Mouse (Mus musculus): ENCODE measurements around the gene Npepl1.

Npepl1 gene

GRCm38 (mm10) chr2:174110783-174111549 lies 817 bp downstream of the Npepl1 start:
- DNase-seq = no peak

GRCm38 (mm10) chr2:174112931-174113330 lies 2.8 kb downstream of the Npepl1 start:
- no peak for DNase-seq

DNA sequence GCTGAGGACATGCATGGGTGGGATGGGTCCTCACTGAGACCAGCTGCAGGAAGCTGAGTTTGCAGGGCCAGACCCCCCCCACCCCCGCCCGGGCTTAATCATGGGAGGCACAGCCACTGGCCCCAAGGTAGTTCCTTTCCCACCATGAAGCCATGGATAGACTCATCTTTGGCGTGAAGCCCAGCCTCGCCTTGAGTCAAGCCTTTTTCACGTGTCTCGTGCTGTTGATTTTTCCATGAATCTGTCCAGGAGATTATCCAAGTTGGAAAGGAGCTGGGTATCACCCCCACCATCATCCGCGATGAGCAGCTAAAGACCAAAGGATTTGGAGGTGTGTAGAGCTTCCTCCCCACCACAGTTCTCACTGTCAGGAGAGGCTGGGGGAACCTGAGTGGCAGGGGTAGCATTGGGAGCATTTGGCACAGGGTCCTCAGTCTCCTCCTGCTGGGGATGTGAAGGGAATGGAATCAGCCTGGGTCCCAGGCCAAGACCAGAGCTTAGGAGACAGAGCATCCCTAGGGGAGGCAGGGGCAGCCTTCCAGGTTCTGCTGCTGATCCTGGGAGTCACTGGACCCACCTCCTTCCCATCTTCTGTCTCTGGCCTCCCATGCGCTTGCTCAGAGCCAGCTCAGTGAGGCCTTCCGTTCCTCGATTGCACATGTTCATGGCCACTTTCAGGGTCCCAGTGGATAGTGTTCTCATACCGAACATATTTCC lies 4.2 kb downstream of the Npepl1 start:
- no peak for DNase-seq

DNA sequence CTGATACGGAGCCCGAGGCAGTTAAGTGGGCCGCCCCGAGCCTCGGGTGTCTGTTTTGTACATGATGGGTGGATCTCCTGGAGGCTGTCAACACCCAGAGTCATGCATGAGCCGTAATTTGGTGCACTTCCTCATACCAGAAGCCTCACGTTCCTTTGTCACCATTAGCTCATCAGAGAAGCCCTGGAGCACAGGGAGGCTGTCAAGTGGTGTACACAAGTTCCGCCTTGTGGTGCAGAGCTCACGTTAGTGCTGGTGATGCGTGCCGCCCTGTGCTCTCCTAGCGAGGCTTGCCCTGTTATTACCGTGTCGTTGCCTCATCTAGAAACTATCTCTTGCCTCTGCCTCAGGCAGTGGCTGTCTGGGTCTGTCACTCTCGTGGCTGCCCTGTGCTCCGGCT lies 6.8 kb downstream of the Npepl1 start:
- DNase-seq = no peak

DNA sequence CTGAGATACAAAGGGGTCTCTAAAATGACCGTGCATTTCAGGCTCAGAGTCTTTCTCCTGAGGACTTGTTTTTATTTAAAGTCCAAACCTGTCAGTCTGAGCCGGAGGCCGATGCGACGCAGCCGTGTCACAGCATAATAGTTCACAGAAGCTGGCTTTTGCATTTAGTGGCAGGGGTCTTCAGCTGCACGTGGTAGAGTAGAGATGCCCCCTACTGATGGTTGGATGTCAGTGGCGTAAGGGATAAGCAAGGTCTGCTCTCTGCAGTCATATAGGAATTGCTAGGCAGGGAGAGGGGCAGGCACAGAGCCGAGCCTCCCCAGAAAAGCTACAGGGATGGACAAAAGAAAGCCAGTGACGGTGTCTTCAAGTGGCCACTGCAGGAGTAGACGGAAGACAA lies 8.0 kb downstream of the Npepl1 start:
- no peak for DNase-seq

DNA sequence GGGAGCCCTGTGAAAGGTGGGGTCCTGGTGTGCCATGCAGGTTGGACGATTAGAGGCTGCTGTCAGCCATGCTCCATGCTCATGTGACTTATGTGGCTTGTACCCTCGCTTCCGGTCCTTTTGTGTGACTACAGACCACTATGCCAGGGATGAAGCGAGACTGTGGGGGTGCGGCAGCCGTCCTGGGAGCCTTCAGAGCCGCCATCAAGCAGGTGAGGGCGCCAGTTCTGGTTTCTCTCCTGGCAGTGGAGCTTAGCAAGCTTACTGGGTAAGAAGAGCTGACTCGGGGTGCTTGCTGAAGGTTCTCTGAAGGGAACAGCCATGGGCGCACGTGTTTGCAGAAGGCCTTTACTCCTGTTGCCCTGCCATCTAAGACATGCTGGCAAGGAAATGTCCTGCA lies 9.1 kb downstream of the Npepl1 start:
- DNase-seq = no peak

DNA sequence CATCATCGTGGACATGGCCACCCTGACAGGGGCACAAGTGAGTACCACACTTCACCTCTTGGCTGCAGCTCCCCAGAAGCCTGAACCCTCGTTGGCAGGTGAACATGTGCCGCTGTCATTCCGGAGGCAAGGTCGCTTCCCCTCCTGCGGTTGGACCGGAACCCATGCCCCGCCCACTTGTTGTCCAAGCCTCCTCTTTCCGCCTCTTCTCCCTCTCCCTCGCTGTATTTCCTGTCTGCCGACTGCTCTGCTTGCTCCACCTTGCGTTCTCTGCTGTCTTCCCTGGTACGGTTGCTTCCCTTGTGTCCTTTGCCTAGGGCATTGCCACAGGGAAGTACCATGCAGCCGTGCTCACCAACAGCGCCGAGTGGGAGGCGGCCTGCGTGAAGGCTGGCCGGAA lies 10.5 kb downstream of the Npepl1 start:
- no peak for DNase-seq

GRCm38 (mm10) chr2:174121411-174121947 lies 11.3 kb downstream of the Npepl1 start:
- no peak for DNase-seq

- DNase-seq = no peak
These were observed 12.2 kb downstream of the Npepl1 start for GRCm38 (mm10) chr2:174122331-174122730.

- DNase-seq = no peak
These were observed 13.6 kb downstream of the Npepl1 start for GRCm38 (mm10) chr2:174123731-174124130.

DNA sequence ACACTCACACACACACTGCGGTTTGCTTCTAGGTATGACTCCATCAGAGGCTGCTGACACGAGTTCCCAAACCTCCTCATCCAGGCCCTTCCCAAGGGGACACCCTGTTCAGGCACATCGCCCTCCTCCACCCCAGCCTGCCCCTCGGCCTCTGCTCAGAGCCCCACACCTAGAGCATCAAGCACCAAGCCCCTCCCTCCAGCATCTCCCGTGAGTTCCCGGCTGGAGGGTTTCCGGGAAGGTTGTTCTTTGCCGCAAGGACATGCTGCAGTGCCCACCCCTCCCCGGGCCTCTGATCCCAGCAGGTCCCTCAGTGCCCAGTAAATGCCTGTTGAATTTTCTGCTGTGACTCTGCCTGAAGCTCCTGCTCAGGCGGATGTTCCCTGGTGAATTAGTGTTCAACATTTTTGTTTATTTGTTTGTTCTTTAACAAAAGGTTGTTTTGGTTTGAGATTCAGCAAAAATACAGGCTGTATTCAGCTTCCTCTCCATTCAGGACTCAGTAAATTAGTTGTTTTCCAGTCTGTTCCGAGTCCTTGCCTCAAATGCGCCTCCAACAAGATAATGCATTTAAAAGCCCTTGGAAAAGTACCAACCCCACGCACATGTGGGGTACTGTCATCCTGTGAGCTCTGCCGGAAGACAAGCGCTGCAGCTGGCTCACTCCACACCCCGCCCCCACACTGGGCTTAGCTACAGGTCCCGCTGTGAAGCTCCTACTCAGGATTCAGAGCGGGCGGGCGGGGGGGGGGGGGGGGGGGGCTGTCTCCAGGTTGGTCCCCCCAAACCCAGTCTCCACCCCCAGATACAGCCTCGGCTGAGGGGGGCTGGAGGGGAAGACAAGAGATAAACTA lies 16.6 kb downstream of the Npepl1 start:
- peak in 1 of 2 experiments; percentile 39 for DNase-seq

GRCm38 (mm10) chr2:174127376-174127713 lies 17.2 kb downstream of the Npepl1 start:
- no peak for DNase-seq

- DNase-seq = no peak
These were observed 18.8 kb downstream of the Npepl1 start for GRCm38 (mm10) chr2:174128926-174129325.

DNA sequence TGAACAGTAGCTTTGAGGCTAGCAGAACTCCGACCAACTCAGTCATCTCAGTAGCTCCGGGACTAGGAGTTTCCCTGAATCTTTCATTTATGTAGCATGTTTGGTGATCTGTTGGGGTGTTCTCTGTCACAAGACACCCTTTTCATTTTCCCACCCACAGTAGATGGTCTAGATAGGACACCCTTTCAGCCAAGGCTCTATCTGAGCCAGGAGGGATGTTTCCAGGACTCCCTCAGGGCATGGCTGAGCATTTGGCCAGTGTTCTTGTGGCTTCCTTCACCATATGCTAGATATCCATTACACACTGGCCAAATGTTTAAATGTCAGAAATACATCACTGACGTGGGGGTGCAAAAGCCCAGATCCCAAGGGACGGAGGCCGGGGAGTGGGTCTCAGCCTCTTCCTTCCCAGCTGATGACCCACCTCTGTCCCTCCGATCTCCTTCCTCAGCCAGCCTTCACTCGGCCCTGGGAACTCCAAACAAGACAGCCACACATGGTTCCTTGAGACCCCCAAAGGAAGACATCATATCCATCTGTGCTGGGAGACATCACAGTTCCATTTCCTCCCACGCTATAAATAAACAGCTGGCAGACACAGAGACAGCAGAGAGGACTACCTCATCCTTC lies 20.4 kb downstream of the Npepl1 start:
- no peak for DNase-seq

- DNase-seq = no peak
These were observed 22.3 kb downstream of the Npepl1 start for GRCm38 (mm10) chr2:174132413-174132969.

DNA sequence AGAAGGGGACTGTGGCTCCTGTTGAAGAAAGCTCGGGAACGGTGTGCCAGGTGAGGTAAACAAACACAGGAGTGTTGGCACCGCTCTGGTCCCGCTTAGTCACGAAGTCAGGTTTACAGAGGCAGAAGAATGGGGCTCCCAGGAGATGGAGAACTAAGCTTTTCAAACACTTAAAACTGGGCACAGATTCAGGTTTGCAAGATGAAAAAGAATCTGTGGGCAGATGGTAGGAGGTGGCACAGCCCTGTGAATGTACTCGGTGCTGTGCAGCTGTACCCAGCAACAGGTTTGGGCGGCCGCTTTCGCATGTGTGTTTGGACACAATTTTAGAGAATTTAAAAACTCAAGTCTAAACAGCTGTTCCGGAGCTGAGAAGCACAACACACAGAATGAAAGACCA lies 48.9 kb downstream of the Npepl1 start:
- DNase-seq = no peak

- no peak for DNase-seq
These were observed 50.3 kb downstream of the Npepl1 start for GRCm38 (mm10) chr2:174160461-174160860.

Data from cerebellum, postnatal 25 days (tissue).